Mouse (Mus musculus): ENCODE results near the gene Skida1. TPM values are rescaled to one million over a fixed set of nuclear protein-coding genes. Genes with fewer than 3 reads are reported as not detected.

Gene Skida1
- polyA plus RNA-seq, 1 experiment from 2014 or later = 23.8 TPM

- Histone ChIP-seq H3K27ac (replicated peaks) (peak overlapping the region; percentile 86), H3K9ac (replicated peaks) (peak overlapping the region; percentile 83), H3K27me3 (no peaks in the 10 kb centered on the region), H3K36me3 (no peaks in the 10 kb centered on the region), H3K4me3 (peak overlapping the region; percentile 4; the same call in 1 of the 2 replicates), H3K4me1 (peaks cover 70% of the 10 kb centered on the region), H3K4me2 (replicated peaks) (peak overlapping the region; percentile 86), H3K9me3 (no peaks in the 10 kb centered on the region)
- peak; percentile 17; the same call in 1 of the 2 replicates for ATAC-seq (ENCODE audit: low FRiP score, low read depth)
- 13% methylated on average over 10 of the region's 10 CpGs for whole genome bisulfite sequencing
Observed at GRCm38 (mm10) chr2:18033166-18034108, 15.4 kb downstream of the Skida1 start.

GRCm38 (mm10) chr2:18032538-18032895 is 16.3 kb downstream of the Skida1 start:
- Histone ChIP-seq H3K27ac (replicated peaks) (peak overlapping the region; percentile 86), H3K9ac (replicated peaks) (peak overlapping the region; percentile 83), H3K4me2 (replicated peaks) (peak overlapping the region; percentile 86), H3K4me3 (peak overlapping the region; percentile 43; the same call in 1 of the 2 replicates), H3K27me3 (no peaks in the 10 kb centered on the region), H3K36me3 (no peaks in the 10 kb centered on the region), H3K9me3 (no peaks in the 10 kb centered on the region), H3K4me1 (peaks cover 61% of the 10 kb centered on the region)
- no peak for ATAC-seq (ENCODE audit: low FRiP score, low read depth)
- 14% methylated on average over 5 of the region's 5 CpGs for WGBS

DNA sequence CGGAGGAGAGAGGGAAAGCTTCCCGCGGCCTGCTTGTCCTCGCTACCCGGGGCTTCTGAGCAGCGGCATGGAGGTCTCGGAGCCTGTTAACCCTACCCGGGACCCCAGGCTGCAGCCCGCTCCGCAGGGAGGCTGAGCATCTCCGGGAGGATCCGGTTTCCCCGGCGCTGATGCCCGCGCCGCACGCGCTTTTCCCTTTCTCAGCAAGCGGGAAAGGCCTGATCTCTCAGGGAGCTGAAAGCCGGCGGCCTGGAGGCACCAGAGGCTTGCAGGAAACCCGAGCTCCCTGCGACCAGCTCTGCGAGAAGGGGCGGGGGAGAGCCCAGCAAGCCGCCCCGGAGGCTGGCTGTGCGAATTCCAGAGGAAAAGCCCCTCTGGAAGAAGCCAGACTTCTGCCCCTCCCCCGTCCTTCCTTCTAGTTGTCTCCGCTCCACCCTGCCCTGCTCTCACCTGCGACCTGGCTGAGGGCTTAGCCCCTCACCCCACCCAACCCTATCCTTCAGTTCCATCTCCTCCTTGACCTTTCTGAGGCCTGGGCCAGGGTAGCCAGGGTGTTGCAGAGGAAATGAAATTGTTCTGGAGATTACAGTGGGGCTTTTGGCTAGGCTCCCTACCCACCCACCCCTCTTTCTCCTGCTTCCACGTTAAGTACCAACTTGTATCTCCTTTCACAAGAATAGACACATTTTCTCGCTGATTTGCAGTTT is 16.9 kb downstream of the Skida1 start:
- H3K9me3 ChIP-seq = no peaks in the 10 kb centered on the region
- H3K4me2 ChIP-seq (replicated peaks) = peak overlapping the region; percentile 86
- no peaks in the 10 kb centered on the region for H3K36me3 ChIP-seq
- peak overlapping the region; percentile 83 for H3K9ac ChIP-seq (replicated peaks)
- WGBS = under 1% methylated on average over 32 of the region's 34 CpGs
- H3K27me3 ChIP-seq = no peaks in the 10 kb centered on the region
- ATAC-seq (ENCODE audit: low FRiP score, low read depth) = no peak
- H3K4me3 ChIP-seq = peak overlapping the region; percentile 43
- H3K27ac ChIP-seq (replicated peaks) = peak overlapping the region; percentile 86
- H3K4me1 ChIP-seq = peaks cover 58% of the 10 kb centered on the region

DNA sequence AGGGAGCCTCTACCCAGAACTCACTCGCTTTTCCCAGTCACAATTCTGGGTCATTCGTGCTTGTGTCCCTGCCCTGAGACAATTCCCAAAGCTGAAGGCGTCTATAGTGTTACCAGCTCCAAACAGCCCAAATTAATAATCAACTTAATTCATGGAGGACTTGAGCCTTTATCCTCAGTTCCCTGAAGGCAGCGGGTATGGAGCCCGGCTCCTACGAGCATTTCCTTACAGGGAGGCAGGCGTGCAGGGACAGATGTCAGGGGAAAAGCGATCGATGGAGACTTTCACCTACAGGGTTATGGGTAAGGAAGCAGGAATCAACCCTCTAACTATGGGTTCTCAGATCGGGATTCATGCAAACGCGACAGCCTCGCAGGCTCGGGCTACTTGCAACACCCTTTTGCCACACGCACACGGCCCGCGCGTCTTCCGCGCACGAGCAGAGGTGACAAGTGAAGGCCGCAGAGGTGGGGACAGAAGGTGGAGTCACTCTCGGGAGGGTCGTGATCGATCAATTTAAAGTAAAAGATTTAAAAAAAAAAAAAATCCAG is 17.5 kb downstream of the Skida1 start:
- Histone ChIP-seq H3K4me2 (replicated peaks) (peak overlapping the region; percentile 86), H3K27ac (replicated peaks) (peak overlapping the region; percentile 86), H3K4me3 (peak overlapping the region; percentile 43), H3K9me3 (no peaks in the 10 kb centered on the region), H3K27me3 (no peaks in the 10 kb centered on the region), H3K36me3 (no peaks in the 10 kb centered on the region), H3K9ac (replicated peaks) (peak overlapping the region; percentile 83), H3K4me1 (peaks cover 60% of the 10 kb centered on the region)
- 2% methylated on average over 26 of the region's 26 CpGs for WGBS
- ATAC-seq (ENCODE audit: low FRiP score, low read depth) = no peak

DNA sequence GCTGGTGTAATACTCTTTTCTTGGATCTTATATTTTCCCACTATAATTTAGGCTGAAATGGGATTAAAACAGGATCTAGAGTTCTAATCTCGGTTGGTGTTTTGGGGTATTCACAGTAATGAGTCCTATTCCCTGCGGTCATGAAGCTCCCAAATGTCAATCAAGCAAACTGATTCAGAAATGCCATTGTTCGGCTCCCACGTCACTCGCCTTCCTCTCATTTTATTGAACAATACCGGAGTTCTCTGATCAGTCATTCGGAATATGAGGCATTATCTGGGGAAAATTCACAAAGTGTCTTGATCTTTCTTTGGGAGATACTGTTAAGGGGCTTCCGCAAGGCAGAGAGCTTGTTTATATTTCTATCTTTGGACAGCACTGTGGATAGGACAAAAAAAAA is 18.3 kb downstream of the Skida1 start:
- peak overlapping the region; percentile 86; the same call in 1 of the 2 replicates for H3K27ac ChIP-seq (replicated peaks)
- 0 out of 2 replicates have a peak overlapping the region, but pooled peaks have one; percentile 51 for H3K9ac ChIP-seq (replicated peaks)
- H3K4me1 ChIP-seq = peaks cover 66% of the 10 kb centered on the region
- 6% methylated on average over 8 of the region's 8 CpGs for WGBS
- peak overlapping the region; percentile 86 for H3K4me2 ChIP-seq (replicated peaks)
- peak overlapping the region; percentile 43 for H3K4me3 ChIP-seq
- H3K9me3 ChIP-seq = no peaks in the 10 kb centered on the region
- no peaks in the 10 kb centered on the region for H3K36me3 ChIP-seq
- no peaks in the 10 kb centered on the region for H3K27me3 ChIP-seq
- ATAC-seq (ENCODE audit: low FRiP score, low read depth) = no peak

GRCm38 (mm10) chr2:18029656-18030055 is 19.2 kb downstream of the Skida1 start:
- Histone ChIP-seq H3K9ac (replicated peaks) (0 out of 2 replicates have a peak overlapping the region, but pooled peaks have one; percentile 16), H3K4me1 (peaks cover 63% of the 10 kb centered on the region)
- no peak for ATAC-seq (ENCODE audit: low FRiP score, low read depth)

GRCm38 (mm10) chr2:18028140-18029021 is 20.5 kb downstream of the Skida1 start:
- ATAC-seq (ENCODE audit: low FRiP score, low read depth) = peak; percentile 69
- H3K4me2 ChIP-seq (replicated peaks) = peak overlapping the region; percentile 97
- no peaks in the 10 kb centered on the region for H3K27me3 ChIP-seq
- H3K4me3 ChIP-seq = peak overlapping the region; percentile 65
- peak overlapping the region; percentile 99 for H3K27ac ChIP-seq (replicated peaks)
- peaks cover 50% of the 10 kb centered on the region for H3K4me1 ChIP-seq
- no peaks in the 10 kb centered on the region for H3K9me3 ChIP-seq
- no peaks in the 10 kb centered on the region for H3K36me3 ChIP-seq
- under 1% methylated on average over 59 of the region's 61 CpGs for WGBS
- H3K9ac ChIP-seq (replicated peaks) = peak overlapping the region; percentile 94

More at GRCm38 (mm10) chr2:18029656-18030055, 19.2 kb downstream of the Skida1 start:
- WGBS = 18% methylated on average over 7 of the region's 7 CpGs
- Histone ChIP-seq H3K9me3 (no peaks in the 10 kb centered on the region), H3K27me3 (no peaks in the 10 kb centered on the region), H3K36me3 (no peaks in the 10 kb centered on the region), H3K4me3 (0 out of 2 replicates have a peak overlapping the region, but pooled peaks have one; percentile 1), H3K27ac (replicated peaks) (peak overlapping the region; percentile 61; the same call in 1 of the 2 replicates), H3K4me2 (replicated peaks) (peak overlapping the region; percentile 86)

DNA sequence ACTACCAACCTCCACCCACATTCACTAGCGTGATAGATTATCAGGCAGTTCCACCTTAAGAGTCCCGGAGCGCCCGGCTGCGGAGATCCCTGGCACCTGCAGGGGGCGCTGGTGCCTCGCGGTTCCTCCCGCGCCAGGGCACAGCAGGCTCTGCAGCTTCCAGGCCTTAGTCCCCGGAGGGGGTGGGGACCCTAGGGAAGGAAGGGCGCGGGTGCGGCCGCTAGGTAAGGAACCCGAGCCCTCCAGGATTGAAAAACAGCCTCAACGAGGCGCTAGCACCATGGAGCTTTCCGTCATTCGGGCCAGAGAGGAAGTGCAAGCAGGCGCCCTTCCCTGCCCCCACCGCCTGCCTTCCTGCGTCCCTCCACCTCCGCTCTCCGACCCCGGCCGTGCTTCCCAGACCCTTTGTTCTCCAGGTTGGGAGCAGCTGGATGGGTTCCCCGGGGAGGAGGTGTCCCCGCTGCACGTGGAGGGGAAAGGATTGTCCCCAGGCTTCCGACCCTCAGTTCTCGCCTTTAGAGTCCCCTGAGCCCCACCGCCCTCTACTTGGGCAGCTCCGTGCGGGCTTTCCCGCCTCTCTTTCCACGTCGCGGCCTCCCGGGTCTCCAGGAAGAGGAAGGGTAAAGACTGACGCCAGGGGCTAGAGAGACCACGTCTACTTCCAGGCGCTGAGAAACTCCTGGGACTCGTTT is 21.3 kb downstream of the Skida1 start:
- H3K9me3 ChIP-seq = no peaks in the 10 kb centered on the region
- peak; percentile 79 for ATAC-seq (ENCODE audit: low FRiP score, low read depth)
- under 1% methylated on average over 44 of the region's 44 CpGs for WGBS

DNA sequence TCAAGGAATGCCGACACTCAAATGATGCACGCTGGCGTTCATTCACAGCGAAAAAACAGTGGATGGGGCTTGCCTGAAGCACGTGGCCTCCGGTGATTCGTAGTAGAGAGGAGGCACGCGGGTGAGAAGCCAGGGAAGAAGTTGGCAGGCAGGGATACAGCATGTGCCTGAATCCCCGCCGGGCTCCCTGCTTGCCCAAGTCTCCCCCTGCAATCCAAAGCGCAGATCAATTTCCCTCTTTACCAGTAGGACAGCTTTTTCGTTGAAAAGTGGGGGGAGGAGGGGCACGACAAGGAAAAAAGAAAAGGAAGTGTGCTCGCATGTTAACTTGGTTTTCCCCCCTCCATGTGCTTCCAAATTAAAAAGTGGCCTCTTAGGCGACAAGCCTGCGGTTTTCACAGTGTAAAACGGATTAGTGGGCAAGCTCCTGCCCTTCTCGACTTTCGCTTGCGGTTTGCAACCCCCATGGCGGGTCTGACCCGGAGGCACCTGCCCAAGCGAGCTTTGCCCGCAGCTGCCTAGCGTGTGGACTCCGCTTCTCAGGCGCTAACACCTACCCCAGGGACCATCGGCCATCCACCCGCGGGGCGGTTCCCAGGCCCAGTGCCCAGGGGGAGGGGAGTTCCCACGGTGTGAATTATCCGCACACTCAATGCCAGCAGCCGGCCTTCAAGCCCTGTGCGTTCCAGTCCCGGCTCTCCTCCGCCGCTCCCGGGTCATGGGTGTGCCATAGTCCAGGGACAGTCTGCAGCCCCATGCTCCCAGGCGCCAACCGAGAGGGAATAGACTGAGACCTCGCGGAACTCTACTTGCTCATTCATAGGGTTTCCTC is 22.5 kb downstream of the Skida1 start:
- WGBS = under 1% methylated on average over 44 of the region's 44 CpGs
- H3K4me3 ChIP-seq = peak overlapping the region; percentile 65
- H3K9ac ChIP-seq (replicated peaks) = peak overlapping the region; percentile 94
- H3K36me3 ChIP-seq = no peaks in the 10 kb centered on the region
- peak overlapping the region; percentile 99 for H3K27ac ChIP-seq (replicated peaks)
- H3K4me1 ChIP-seq = peaks cover 31% of the 10 kb centered on the region
- no peaks in the 10 kb centered on the region for H3K9me3 ChIP-seq
- no peaks in the 10 kb centered on the region for H3K27me3 ChIP-seq
- peak overlapping the region; percentile 97 for H3K4me2 ChIP-seq (replicated peaks)
- peak; percentile 23 for ATAC-seq (ENCODE audit: low FRiP score, low read depth)

More for the DNA sequence above, 21.3 kb downstream of the Skida1 start:
- peak overlapping the region; percentile 99 for H3K27ac ChIP-seq (replicated peaks)
- H3K27me3 ChIP-seq = no peaks in the 10 kb centered on the region
- peak overlapping the region; percentile 97 for H3K4me2 ChIP-seq (replicated peaks)
- H3K36me3 ChIP-seq = no peaks in the 10 kb centered on the region
- H3K9ac ChIP-seq (replicated peaks) = peak overlapping the region; percentile 94
- H3K4me3 ChIP-seq = peak overlapping the region; percentile 65
- H3K4me1 ChIP-seq = peaks cover 43% of the 10 kb centered on the region

- Histone ChIP-seq H3K27me3 (no peaks in the 10 kb centered on the region), H3K27ac (replicated peaks) (peak overlapping the region; percentile 99), H3K36me3 (no peaks in the 10 kb centered on the region), H3K4me2 (replicated peaks) (peak overlapping the region; percentile 97), H3K9ac (replicated peaks) (peak overlapping the region; percentile 94), H3K4me3 (peak overlapping the region; percentile 65), H3K4me1 (peaks cover 27% of the 10 kb centered on the region), H3K9me3 (no peaks in the 10 kb centered on the region)
- 1% methylated on average over 14 of the region's 14 CpGs for WGBS
- ATAC-seq (ENCODE audit: low FRiP score, low read depth) = no peak
Observed at GRCm38 (mm10) chr2:18025781-18026115, 23.1 kb downstream of the Skida1 start.

Data from midbrain, embryonic 12.5 days (tissue).